25 mouse cellular contexts compared by ENCODE assay signal in the genomic region with DNA sequence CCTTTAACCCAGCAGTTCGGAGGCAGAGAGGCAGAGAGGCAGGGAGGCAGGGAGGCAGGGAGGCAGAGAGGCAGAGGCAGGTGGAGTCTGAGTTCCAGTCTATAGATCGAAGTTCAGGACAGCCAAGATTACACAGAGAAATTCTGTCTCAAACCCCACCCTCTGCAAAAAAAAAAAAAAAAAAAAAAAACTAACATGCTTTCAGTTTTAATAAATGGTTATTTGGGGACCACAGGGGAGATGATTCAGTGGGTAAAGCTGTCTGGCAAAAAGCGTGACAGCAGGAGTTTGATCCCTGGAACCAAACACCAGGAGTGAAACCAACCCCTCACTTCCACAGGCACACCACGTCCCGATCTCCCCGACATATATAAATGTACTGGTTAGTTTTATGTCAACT.
"Had no signal": no experiment of that assay in that cellular context is flagged by ENCODE, and none has a peak within 500 bp of the region (broad histone marks: within the 10 kb centered on the region; RNA-seq: fewer than 3 reads in every experiment).

No protein-coding gene starts in this region.

- ATAC-seq: hindbrain, postnatal 0 days had no signal

- H3K4me2 ChIP-seq: heart, embryonic 11.5 days; heart, embryonic 13.5 days; heart, embryonic 15.5 days; hindbrain, embryonic 13.5 days; hindbrain, embryonic 15.5 days; kidney, embryonic 15.5 days; limb, embryonic 13.5 days; limb, embryonic 15.5 days; liver, embryonic 13.5 days had no signal

- H3K9ac ChIP-seq: heart, embryonic 13.5 days; heart, embryonic 15.5 days; hindbrain, embryonic 13.5 days; hindbrain, embryonic 15.5 days; kidney, embryonic 15.5 days; limb, embryonic 13.5 days; limb, embryonic 15.5 days; liver, embryonic 13.5 days had no signal

- H3K27ac ChIP-seq: heart, adult 2 months; heart, embryonic 13.5 days; heart, embryonic 15.5 days; hindbrain, embryonic 13.5 days; hindbrain, embryonic 15.5 days; hindbrain, postnatal 0 days; kidney, embryonic 15.5 days; kidney, postnatal 0 days; limb, embryonic 13.5 days; limb, embryonic 15.5 days; liver, embryonic 13.5 days had no signal

- DNase-seq: gastrocnemius, postnatal 14 days; gastrocnemius, postnatal 36 days; heart, adult 11 months; heart, adult 2 months; heart, postnatal 14 days; heart, postnatal 36 days; kidney, adult 11 months; kidney, adult 2 months; kidney, adult 9 months; kidney, postnatal 14 days; kidney, postnatal 36 days; layer of hippocampus, adult 9-11 months; layer of hippocampus, postnatal 36 days; left cerebral cortex, postnatal 4 days; liver, embryonic 13.5 days had no signal

- H3K27me3 ChIP-seq: heart, embryonic 13.5 days; heart, embryonic 15.5 days; hindbrain, embryonic 13.5 days; hindbrain, embryonic 15.5 days; kidney, embryonic 15.5 days; limb, embryonic 13.5 days; limb, embryonic 15.5 days; liver, embryonic 13.5 days had no signal

- H3K9me3 ChIP-seq: heart, embryonic 13.5 days; heart, embryonic 15.5 days; hindbrain, embryonic 13.5 days; hindbrain, embryonic 15.5 days; kidney, embryonic 15.5 days; limb, embryonic 13.5 days; limb, embryonic 15.5 days; liver, embryonic 13.5 days had no signal

- H3K4me1 ChIP-seq: heart, embryonic 13.5 days; heart, embryonic 15.5 days; hindbrain, embryonic 13.5 days; hindbrain, embryonic 15.5 days; kidney, embryonic 15.5 days; limb, embryonic 13.5 days; limb, embryonic 15.5 days had no signal

- H3K4me3 ChIP-seq: heart, adult 2 months; heart, embryonic 13.5 days; heart, embryonic 15.5 days; hindbrain, embryonic 13.5 days; hindbrain, embryonic 15.5 days; kidney, embryonic 15.5 days; limb, embryonic 13.5 days; limb, embryonic 15.5 days; liver, embryonic 13.5 days had no signal
